Mouse (Mus musculus) forelimb bud, embryonic 11.5 days (tissue): Measurements from ENCODE around the gene Col6a4.

Source experiments
- DNase-seq: peaks from one replicate; pipeline ENCODE4 v3.0.0-alpha.2; 2012; ENCODE audit warnings: low read depth, low spot score

Gene Col6a4

DNA sequence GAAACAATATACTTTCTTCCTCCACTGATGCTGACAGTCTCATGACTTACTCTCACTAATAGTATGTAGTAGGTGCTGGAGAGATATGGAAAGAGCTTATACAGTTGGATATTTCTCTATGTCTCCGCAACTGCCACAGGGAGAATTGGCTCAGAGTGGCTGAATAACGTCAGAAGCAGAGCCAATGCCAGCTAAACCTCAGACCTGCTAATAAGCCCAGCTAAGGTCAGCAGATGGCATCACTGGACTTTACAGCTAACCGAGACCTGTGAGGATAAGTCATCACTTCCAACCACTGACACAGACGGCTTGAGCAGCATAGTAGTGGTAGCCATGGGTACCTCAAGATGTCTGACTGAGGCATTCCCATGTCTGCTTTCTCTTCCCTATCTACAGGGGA, 22.6 kb downstream of the Col6a4 start:
- no peak for DNase-seq

- no peak for DNase-seq
These were observed 24.9 kb downstream of the Col6a4 start for GRCm38 (mm10) chr9:106071651-106072050.

DNA sequence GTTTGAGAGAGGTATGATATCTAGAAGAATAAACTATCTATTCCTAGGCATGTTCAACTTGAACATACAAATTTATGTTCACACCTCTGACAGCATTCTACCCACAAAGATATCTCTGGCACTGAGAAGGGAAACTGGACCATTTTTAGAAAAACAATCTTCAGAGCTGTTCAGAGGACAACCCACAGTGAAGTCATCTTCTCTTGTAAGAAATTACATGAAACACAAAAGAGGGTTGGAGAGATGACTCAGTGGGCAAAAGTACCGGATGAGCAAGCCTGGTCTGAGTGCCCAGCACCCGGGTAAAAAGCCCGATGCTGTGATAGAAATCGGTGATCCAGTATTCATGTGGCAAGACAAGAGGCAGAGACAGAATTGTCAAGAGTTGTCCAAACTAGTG, 43.1 kb downstream of the Col6a4 start:
- no peak for DNase-seq

- no peak for DNase-seq
These were observed 52.6 kb downstream of the Col6a4 start for GRCm38 (mm10) chr9:106043921-106044503.

DNA sequence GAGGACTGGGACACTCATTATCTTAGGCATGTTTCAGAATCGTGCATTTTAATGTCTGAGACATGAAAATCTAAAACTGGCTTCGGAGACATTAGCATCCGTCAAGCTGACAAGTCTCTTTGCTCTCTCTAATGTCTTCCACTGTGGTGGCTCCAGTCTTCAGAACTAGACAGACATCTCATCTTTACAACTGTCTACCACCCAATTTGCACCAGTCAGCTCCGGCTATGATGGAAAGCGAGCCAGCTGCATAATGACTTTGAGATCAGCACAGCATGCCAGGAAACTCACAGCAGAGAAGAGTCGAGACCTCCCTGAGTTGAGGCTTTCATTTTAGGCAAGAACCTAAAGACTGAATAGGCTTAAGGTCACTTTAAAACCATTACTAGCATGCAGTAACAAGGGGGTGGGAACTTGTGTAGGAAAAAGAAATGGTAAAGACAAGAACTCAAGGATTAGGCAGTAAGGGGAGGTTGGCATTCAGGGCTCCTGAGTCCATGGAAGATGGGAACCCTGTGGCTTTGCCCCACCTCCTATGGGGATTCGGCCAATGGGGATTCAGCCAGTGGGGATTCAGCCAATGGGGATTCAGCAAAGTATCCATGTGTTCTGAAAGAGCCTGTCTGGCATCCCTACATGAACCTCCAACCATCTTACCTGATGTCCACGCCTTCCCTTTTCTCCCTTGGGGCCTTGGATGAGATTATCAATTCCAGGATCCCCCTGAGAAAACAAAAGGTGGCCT, 56.5 kb downstream of the Col6a4 start:
- no peak for DNase-seq

DNA sequence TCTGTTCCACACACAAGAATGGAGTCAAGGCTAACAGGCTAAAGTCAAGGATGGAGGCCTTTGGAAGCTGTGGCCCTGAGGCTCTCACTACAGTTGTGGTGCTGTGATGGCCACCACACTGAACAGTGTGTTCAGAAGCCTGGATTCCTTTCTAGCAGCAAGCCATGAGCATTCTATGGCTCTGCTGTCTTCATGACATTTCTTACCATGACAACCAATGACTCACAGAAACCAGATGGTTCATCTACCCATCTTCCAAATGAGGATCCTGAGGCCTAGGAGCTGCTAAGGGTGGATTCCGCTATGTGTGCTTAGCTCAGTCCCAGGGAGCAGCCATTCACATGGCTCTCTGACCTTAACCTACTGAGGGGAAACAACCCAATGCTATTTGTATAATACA, 57.3 kb downstream of the Col6a4 start:
- DNase-seq: no peak

DNA sequence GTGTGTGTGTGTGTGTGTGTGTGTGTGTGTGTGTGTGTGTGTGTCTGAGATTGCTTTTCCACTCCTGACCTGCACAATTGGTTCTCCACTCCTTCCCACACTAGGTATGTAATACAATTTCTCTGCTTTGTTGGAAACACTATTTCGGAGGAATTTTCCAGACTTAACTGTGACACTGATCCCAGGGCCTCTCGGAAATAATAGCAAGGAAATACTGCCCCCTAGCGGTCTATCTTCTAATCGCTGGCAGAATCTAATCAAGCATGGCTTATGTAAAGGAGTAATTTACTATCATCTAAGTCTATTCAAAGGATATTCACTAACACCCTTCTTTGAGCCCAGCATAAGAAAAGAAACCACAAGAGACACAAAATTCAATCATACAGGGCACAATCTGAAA, 57.7 kb downstream of the Col6a4 start:
- peak; percentile 72 for DNase-seq

DNA sequence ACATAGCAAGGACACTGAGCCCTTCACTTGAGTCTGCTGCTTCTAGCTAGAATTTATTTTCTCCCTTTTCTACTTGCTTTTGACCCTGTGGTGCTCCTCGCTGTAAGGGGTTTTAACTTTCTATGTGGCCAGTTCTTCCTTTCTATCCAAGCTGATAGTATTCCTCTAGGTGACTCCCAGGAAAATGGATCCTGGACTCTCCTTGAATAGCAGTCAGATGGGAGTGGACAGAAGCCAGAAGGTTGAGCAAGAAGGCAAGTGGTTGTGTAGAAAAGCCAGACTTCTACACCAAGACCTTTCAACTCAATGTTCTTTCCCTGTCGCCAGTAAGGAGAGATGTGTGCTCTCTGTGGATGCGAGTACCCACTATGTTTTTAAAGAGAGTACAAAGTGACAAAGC, 80.9 kb downstream of the Col6a4 start:
- DNase-seq: no peak

- no peak for DNase-seq
These were observed 83.4 kb downstream of the Col6a4 start for GRCm38 (mm10) chr9:106013139-106013538.

- DNase-seq: no peak
These were observed 98.6 kb downstream of the Col6a4 start for GRCm38 (mm10) chr9:105997955-105998354.

DNA sequence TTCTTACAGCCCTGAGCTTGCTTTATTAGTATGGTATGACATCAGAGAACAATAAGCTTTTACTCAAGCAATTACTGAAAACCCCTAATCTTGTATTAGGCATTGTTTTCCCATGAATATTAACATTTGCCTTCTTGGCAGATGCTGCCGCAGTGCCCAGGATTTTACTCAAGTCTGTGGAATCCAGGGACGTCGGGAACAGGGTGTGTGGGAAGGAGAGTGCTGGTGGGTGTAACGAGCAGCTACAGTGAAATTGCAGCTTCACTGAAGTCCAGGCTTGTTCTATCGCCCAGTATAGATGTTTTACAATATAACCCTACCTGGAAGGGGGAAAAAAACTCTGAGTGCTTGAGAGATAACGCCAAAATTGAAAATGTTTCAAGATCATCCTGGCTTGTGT, 104.2 kb downstream of the Col6a4 start:
- no peak for DNase-seq

DNA sequence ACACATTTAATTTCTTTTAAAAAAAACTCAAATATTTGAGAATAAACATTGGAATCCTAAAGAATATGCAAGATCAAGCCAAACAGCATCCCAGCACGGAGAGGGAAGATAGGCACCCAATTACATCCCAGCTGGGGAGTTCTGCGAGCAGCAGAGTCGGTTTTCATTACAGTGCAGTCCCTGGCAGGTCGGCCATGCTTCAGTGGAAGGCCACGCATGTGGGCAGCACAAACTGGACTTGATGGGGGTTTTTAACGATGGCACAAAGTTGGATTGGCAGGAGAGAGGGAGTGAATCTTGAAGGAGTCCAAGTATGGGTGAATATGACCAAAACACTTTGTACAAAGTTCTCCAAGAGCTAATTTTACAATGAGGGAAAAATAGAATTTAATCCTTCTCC, 106.5 kb downstream of the Col6a4 start:
- no peak for DNase-seq

DNA sequence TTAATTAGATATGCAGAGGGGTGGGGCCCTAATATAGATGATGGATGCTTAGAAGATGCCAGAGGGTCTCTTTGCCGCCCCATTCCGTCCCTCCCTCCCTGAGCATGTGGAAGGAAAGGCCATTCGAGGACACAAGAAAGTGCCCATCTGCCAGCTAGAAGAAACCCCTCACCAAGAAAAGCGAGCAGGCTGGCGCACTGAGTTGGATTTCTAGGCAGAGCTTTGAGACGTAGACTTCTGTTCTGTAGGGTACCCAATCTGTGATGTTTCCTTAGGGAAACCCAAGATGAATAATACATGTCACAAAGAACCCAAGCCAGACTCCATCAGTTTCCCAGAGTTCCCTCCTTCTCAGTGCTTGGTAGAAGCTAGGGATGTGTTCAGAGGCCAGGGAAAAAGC, 107.1 kb downstream of the Col6a4 start:
- DNase-seq: no peak

- no peak for DNase-seq
These were observed 108.5 kb downstream of the Col6a4 start for GRCm38 (mm10) chr9:105988096-105988495.

- DNase-seq: no peak
These were observed 111.6 kb downstream of the Col6a4 start for GRCm38 (mm10) chr9:105984931-105985519.

- DNase-seq: no peak
These were observed 118.1 kb downstream of the Col6a4 start for GRCm38 (mm10) chr9:105978479-105978878.

GRCm38 (mm10) chr9:105976871-105977270, 119.7 kb downstream of the Col6a4 start:
- no peak for DNase-seq

DNA sequence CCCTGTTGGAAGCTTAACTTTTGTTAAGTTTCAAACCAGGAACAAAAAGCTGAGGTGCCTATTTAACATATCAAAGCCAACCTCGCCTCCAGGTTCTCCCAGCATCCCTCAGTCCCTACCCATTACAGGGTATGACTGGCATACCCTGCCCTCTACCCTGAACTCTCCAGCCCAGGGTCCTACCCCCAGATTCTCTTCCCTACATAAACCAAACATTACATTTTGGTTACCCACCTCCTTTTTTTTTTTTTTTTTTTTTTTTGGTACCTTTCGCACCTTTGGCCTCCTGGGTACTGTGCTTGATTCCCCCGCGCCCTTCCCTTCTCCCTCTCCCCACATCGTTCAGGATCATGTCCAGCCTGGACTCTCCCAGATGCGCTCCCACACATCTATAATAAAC, 120.3 kb downstream of the Col6a4 start:
- DNase-seq: no peak

GRCm38 (mm10) chr9:105973736-105974135, 122.8 kb downstream of the Col6a4 start:
- DNase-seq: no peak

DNA sequence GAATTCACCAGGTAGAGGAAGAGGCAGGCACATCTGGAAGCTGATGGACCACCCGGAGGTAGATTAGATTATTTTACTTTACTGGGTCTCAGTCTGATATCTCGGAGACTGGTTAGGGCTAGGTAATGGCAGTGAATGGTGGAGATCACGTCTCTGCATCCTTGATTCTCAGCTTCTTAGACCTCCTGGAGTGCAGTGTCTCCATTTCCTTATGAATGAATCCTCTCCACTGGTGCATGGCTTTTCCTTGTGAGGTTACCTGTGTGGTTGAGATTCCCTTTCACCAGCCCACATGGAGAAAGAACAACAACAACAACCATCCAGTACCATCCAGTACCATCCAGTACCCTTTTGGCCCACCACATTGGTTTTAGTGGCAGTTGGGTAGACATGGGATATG, 124.6 kb downstream of the Col6a4 start:
- DNase-seq: no peak

- no peak for DNase-seq
These were observed 125.2 kb downstream of the Col6a4 start for GRCm38 (mm10) chr9:105971351-105971894.

GRCm38 (mm10) chr9:105970901-105971300, 125.7 kb downstream of the Col6a4 start:
- DNase-seq: no peak

GRCm38 (mm10) chr9:105967976-105968375, 128.6 kb downstream of the Col6a4 start:
- no peak for DNase-seq
